Mouse (Mus musculus) yolk sac, embryonic 10.5 days (tissue): ENCODE measurements around the gene Snx1.
A peak's percentile ranks its signal among the peaks of the same experiment; 100 is the strongest.

Experiments used
- DNase-seq: peaks from one replicate; pipeline ENCODE4 v3.0.0-alpha.2; 2017; ENCODE audit warnings: low spot score

Gene Snx1

GRCm38 (mm10) chr9:66126456-66127192 lies at the start of gene Snx1, which contains the start of gene Ciao2a:
Snx1 (minus strand) TSS chr9:66126587.
Ciao2a (plus strand) TSS chr9:66126611.
- peak; percentile 97 for DNase-seq

DNA sequence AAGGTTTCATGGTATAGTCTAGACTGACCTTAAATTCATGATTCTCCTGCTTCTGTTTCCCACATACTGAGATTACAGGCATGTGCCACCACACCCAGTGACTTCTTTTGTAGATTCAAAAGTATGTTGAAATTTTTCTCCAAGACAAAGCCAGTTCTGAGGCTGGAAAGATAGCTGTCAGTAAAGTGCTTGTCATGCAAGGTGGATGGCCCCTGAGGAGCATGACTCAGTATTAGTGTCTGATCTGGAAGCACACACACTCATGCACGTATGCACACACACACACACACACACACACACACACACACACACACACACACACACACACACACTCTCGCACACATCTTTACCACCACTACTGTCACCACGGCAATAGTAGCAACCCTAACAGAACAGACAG lies 48.6 kb upstream of the Snx1 start:
- DNase-seq = peak; percentile 36

DNA sequence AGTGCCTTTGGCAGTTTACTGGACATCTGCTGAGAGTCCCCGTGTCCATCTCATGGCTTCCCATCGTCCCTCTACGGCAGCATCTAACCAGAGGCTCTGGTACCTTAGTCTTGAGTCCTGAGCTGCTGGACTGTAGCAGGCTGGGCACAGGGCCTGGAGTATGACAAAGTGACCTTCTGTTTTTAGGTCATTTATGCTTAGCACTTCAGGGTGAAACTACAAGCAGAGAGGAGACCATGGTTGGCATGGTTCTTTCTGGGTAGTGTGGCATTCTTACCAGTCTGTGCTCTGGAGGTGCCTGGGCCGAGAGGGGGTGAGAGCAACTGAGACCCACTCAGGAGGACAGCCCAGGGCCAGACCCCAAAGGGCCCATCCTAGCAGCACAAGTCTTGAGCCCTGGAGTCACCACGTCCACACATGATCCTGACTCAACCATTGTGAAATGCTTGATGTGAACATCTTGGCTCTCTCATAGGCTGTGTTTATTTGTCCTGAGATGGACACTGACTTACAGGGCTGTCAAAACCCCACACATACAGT lies 47.0 kb upstream of the Snx1 start:
- no peak for DNase-seq

DNA sequence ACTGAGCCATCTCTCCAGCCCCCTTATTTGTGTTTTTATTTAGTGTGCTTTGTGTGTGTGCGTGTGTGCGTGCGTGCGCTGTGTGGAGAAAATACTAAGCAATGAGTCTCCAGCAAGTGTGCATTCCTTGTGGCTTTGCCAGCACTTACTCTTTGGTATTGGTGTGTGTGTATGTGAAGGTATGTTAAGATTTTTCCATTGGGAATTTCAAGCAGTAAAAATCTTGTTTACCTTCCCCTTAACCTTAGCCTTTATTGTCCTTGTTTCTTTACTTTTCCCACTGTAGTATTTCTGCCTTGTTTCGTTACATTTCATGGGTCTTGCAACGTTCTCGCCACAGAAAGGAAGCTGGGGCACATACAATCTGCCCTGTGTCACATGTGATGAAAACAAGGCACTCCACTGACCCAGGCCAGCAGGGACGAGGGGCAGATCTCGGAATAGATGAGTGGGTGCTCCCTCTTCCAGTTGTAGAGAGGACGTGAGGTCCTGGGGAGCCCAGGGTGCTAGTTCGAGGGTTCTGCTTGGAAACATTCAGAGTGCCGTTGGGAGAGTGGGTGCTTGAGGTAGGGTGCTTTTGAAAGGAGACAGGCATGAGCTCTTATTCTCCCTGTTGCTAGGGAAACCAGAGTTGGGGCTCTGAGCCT lies 45.0 kb upstream of the Snx1 start:
- no peak for DNase-seq

GRCm38 (mm10) chr9:66170506-66170905 lies 44.1 kb upstream of the Snx1 start:
- DNase-seq = no peak

GRCm38 (mm10) chr9:66168233-66168632 lies 41.8 kb upstream of the Snx1 start:
- no peak for DNase-seq

DNA sequence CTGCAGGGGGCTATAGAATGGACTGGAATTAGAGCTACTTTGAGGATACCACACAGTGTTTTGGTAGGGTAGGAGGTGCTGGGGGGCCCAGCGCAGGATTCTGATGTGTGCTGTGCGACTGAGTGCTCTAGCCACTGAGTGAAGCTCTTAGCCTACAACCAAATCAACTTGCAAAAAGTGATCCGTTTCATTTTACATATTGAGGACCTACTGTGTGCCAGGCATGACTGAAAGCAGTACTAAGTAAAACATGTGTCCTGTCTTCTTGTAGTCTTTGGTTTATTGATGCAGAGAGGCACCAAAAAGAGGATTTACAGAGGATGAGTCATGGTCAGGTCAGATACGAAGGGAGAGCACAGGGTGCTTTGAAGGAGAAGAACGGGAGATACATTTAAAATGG lies 40.8 kb upstream of the Snx1 start:
- DNase-seq = no peak

- no peak for DNase-seq
Measured at GRCm38 (mm10) chr9:66162995-66163394, 36.6 kb upstream of the Snx1 start.

DNA sequence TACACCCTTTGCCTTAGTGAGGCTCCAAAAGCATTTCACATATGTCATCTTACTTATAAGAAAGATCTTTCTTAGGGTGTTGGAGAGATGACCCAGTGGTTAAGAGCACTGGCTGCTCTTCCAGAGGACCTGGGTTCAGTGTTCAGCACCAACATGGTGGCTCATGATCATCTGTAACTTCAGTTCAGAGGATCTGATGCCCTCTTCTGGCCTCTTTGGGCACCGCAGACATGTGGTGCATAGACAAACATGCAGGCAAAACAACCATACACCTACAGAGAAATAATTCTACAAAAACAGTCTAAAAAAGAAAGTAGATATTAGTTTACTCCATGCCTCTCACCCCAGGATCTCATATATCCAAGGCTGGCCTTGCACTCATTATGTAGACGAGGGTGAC lies 33.8 kb upstream of the Snx1 start:
- no peak for DNase-seq

DNA sequence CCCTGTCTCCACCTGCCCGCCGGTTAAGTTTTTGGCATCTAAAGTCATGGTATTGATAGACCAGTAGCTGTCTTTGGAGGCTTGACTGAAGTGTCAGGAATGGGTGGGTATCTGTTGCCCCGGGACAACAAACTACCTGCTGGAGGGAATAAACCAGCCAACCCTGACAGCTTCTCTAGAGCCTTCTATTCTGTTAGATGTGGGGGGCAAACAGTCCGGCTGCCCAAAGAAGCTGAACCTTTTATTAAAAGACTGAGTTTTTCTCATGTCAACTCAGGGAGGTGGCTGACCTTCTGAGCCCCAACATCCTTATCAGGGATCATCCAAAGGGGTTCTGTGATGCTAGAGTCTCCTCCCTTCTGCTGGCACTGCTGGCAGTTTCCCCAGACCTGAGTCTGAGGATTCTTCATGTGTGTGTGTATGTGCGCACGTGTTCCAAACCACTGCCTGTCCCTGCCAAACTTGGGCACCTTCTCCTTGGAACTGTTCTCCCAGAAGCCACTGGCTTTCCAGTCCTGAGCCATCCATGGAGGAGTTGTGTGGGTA lies 32.6 kb upstream of the Snx1 start:
- DNase-seq = no peak

- peak; percentile 74 for DNase-seq
Measured at GRCm38 (mm10) chr9:66157958-66158830, 31.8 kb upstream of the Snx1 start, which contains the start of gene Dapk2. Dapk2 (plus strand) TSS chr9:66158223.

DNA sequence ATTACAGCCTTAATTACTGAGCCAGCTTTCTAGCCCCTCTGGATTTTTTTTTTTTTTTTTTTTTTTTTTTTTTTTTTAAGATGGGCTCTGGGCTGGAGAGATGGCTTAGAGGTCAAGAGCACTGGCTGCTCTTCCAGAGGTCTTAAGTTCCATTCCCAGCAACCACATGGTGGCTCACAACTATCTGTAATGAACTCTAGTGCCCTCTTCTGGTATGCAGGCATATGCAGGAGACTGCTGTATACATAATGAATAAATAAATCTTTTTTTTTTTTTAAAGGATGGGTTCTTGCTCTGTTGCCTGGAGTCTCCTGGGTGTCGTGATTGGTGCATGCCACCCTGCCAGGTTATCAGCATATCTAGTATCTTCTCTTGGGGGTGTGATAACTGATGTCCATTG lies 29.1 kb upstream of the Snx1 start:
- DNase-seq = no peak

- DNase-seq = no peak
Measured at GRCm38 (mm10) chr9:66154013-66154412, 27.6 kb upstream of the Snx1 start.

DNA sequence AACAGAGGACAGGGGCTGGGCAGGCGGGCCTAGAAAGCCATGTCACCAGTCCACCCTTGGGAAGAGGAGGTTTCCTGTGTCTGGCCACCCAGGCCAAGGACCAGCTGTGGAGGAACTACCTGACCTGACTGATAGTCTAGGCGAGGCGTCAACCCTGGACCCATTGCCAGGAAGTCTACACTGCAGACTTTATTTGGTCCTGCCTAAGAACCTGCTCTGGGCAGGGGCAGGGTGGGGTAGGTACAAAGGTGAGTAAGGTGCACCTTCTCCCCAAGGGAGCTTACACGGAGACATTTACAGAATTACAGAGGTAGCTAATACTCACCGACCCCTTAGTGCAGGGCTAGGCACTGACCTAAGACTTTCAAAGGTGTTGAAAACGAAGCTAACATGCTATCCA lies 27.2 kb upstream of the Snx1 start:
- DNase-seq = no peak

GRCm38 (mm10) chr9:66152011-66152410 lies 25.6 kb upstream of the Snx1 start:
- no peak for DNase-seq

GRCm38 (mm10) chr9:66146141-66146540 lies 19.8 kb upstream of the Snx1 start:
- no peak for DNase-seq

GRCm38 (mm10) chr9:66144248-66144647 lies 17.9 kb upstream of the Snx1 start:
- peak; percentile 78 for DNase-seq

DNA sequence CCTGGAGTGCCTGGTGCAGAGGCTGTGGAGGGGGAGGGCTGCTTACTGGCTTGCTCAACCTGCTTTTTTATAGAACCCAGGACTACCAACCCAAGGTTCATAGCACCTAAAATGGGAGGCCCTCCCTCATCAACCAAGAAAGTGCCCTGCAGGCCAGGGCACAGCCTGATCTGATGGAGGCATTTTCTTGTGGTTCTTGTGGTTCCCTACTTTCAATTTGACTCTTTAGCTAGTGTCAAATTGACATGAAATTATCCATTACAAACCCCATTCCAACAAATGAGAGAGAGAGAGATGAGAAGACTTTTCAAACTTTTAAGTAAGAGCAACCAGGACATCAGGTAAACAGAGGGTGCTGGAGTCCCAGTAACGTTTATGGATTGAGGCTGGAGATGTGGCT lies 15.9 kb upstream of the Snx1 start:
- DNase-seq = no peak

GRCm38 (mm10) chr9:66138193-66138592 lies 11.8 kb upstream of the Snx1 start:
- no peak for DNase-seq

GRCm38 (mm10) chr9:66135967-66136366 lies 9.6 kb upstream of the Snx1 start:
- DNase-seq = no peak

GRCm38 (mm10) chr9:66131466-66131865 lies 5.1 kb upstream of the Snx1 start:
- no peak for DNase-seq

DNA sequence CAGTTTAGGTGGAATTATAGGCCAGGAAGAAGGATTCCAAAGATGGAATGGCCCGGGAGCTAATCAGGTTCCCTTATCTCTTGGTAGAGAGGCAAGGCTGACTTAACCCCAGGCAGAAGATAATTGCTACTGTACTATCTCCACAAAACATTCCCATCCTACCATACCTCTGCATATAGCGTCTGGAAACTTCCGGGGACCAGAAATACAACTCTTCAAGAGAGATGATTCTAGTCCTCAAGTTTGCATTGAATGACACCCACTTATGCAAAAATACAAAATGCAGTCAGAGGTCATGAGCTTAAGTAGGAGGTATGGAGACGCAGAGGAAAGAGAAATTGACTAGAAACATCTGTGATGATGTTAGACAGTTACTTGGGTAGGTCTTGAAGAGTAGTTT lies 1.5 kb upstream of the Snx1 start:
- DNase-seq = no peak
